Mouse (Mus musculus) small intestine, adult 2 months (tissue): ENCODE results near the gene Plekhh3.

Source experiments
- CTCF ChIP-seq: fragments of 200-500 bp; IDR thresholded peaks from 2 replicates; pipeline ENCODE4 v1.5.1; 2012; ENCODE audit warnings: low read depth, mild to moderate bottlenecking, control low read depth, inconsistent platforms, low read length, moderate library complexity, mixed read lengths; ENCODE audit not compliant: insufficient replicate concordance, insufficient read length; ENCODE audit errors: extremely low read depth
- POLR2A ChIP-seq: fragments of 200-500 bp; IDR thresholded peaks from 2 replicates; pipeline ENCODE4 v1.6.1; 2012; ENCODE audit warnings: low read depth, mild to moderate bottlenecking, control low read depth, inconsistent platforms, low read length, moderate library complexity

- TF ChIP-seq CTCF (no peak), POLR2A (peak; percentile 18; the same call in 1 of the 2 replicates)
These were observed 2.0 kb upstream of the Plekhh3 start for GRCm38 (mm10) chr11:101173112-101173511.
